Mouse (Mus musculus) liver, embryonic 13.5 days (tissue): ENCODE results near the gene Mtcp1. TPM values are rescaled to one million over a fixed set of nuclear protein-coding genes. Genes with fewer than 3 reads are reported as not detected.

Experiments used
- ATAC-seq: fragments of 200-750 bp; cut with Nextera tagmentation; 2 replicates; pipeline ENCODE4 v1.8.0; 2017; ENCODE audit warnings: low read depth, mild to moderate bottlenecking, moderate number of reproducible peaks, moderate library complexity
- DNase-seq: peaks from one replicate; pipeline ENCODE4 v3.0.0; 2022
- H3K27ac ChIP-seq: fragments of 300-500 bp; sonication (generic); 2 replicates; pipeline ENCODE4 v1.5.1; 2015; ENCODE audit warnings: moderate library complexity, mild to moderate bottlenecking, inconsistent platforms
- H3K27me3 ChIP-seq: fragments of 300-500 bp; sonication (generic); 2 replicates; pipeline ENCODE4 v1.6.1; 2015; ENCODE audit warnings: mild to moderate bottlenecking, inconsistent platforms
- H3K36me3 ChIP-seq: fragments of 300-500 bp; sonication (generic); 2 replicates; pipeline ENCODE4 v1.6.1; 2015; ENCODE audit warnings: mild to moderate bottlenecking, inconsistent platforms
- H3K4me1 ChIP-seq: fragments of 300-500 bp; sonication (generic); replicated peaks from 2 replicates; pipeline ENCODE4 v1.6.1; 2015; ENCODE audit warnings: inconsistent platforms
- H3K4me2 ChIP-seq: fragments of 300-500 bp; sonication (generic); 2 replicates; pipeline ENCODE4 v1.6.1; 2015; ENCODE audit warnings: inconsistent platforms, mild to moderate bottlenecking, moderate library complexity
- H3K4me3 ChIP-seq: fragments of 300-500 bp; sonication (generic); replicated peaks from 2 replicates; pipeline ENCODE4 v1.5.1; 2015; ENCODE audit warnings: mild to moderate bottlenecking, inconsistent platforms
- H3K9ac ChIP-seq: fragments of 300-500 bp; sonication (generic); 2 replicates; pipeline ENCODE4 v1.6.1; 2015; ENCODE audit warnings: mild to moderate bottlenecking, inconsistent platforms
- H3K9me3 ChIP-seq: fragments of 300-500 bp; sonication (generic); replicated peaks from 2 replicates; pipeline ENCODE4 v1.6.1; 2016; ENCODE audit warnings: inconsistent platforms
- WGBS: fragments of 180-500 bp; shearing (Covaris S2); methylation state at CpG from one replicate; pipeline ENCODE4 v1.1.7; 2015; ENCODE audit not compliant: insufficient replicate concordance; 5-methylcytosine and 5-hydroxymethylcytosine counted together
- polyA plus RNA-seq: library from polyadenylated mRNA; unstranded; fragments of >200 nt; fragmentation: Nextera tagmentation; extraction: Ambion mirVana; gene quantifications from 2 replicates; pipeline ENCODE4 v1.2.1, GENCODE M21; 2015

Mtcp1 gene
- polyA plus RNA-seq, 1 experiment from 2014 or later, result 4.3 TPM

GRCm38 (mm10) chrX:75372666-75373425, 43.5 kb downstream of the Mtcp1 start:
- ATAC-seq (no peak), DNase-seq (no peak)
- Histone ChIP-seq H3K36me3 (no peaks in the 10 kb centered on the region), H3K27me3 (no peaks in the 10 kb centered on the region), H3K27ac (no peak overlapping the region), H3K4me2 (no peak overlapping the region), H3K4me1 (no peaks in the 10 kb centered on the region), H3K9ac (no peak overlapping the region), H3K9me3 (no peaks in the 10 kb centered on the region), H3K4me3 (no peak overlapping the region)
- 54% methylated on average over 2 of the region's 2 CpGs for WGBS

- H3K9ac ChIP-seq, result no peak overlapping the region
- no peaks in the 10 kb centered on the region for H3K36me3 ChIP-seq
- H3K4me2 ChIP-seq, result no peak overlapping the region
- ATAC-seq (no peak), DNase-seq (no peak)
- no peak overlapping the region for H3K4me3 ChIP-seq
- H3K9me3 ChIP-seq, result no peaks in the 10 kb centered on the region
- no peaks in the 10 kb centered on the region for H3K4me1 ChIP-seq
- H3K27me3 ChIP-seq, result no peaks in the 10 kb centered on the region
- H3K27ac ChIP-seq, result no peak overlapping the region
Observed at GRCm38 (mm10) chrX:75370197-75370596, 46.2 kb downstream of the Mtcp1 start.

Other genes with a start within 250 kb of the Mtcp1 start
- gene Fundc2, start 34.2 kb downstream of the Mtcp1 start, polyA plus RNA-seq, result 33.3 and 49.3 TPM in 2 replicates
- gene F8, start 34.0 kb downstream of the Mtcp1 start, polyA plus RNA-seq, result 1.3 and 1.8 TPM in 2 replicates
- 11.8 and 16.3 TPM in 2 replicates for gene Cmc4, start within 50 bp of the Mtcp1 start, polyA plus RNA-seq
- gene Brcc3, start within 50 bp of the Mtcp1 start, polyA plus RNA-seq, result 45.2 and 47.7 TPM in 2 replicates
- 142 and 166 TPM in 2 replicates for gene Vbp1, start 97.7 kb upstream of the Mtcp1 start, polyA plus RNA-seq
- gene Rab39b, start 161.6 kb upstream of the Mtcp1 start, polyA plus RNA-seq, result 0.08 and 0.12 TPM in 2 replicates